Mouse (Mus musculus) MEL (cell line): ENCODE results near the gene Sprr1a. TPM values are rescaled to one million over a fixed set of nuclear protein-coding genes. Genes with fewer than 3 reads are reported as not detected.

Source experiments
- DNase-seq: peaks from one replicate; pipeline ENCODE4 v3.0.0; 2011; ENCODE audit warnings: low read depth, low spot score
- H3K27ac ChIP-seq: 2 replicates; pipeline ENCODE4 v1.5.1; 2012; ENCODE audit warnings: low read depth, mild to moderate bottlenecking, control low read depth, low read length, moderate library complexity; ENCODE audit not compliant: control insufficient read depth
- H3K27me3 ChIP-seq, 2 experiments: fragments of 150-350 bp in 1 of 2; sonication (generic) in 1 of 2; 2 replicates each; pipeline ENCODE4 v1.6.1; 2012; ENCODE audit warnings: low read length in 2 of 2, mild to moderate bottlenecking in 2 of 2, improper control_type of control experiment in 1 of 2, moderate library complexity in 1 of 2; ENCODE audit not compliant: insufficient read depth in 2 of 2, control insufficient read depth in 1 of 2
- H3K36me3 ChIP-seq, 2 experiments: 2 replicates each; pipeline ENCODE4 v1.6.1; 2012 to 2014; ENCODE audit warnings: low read length in 2 of 2, improper control_type of control experiment in 1 of 2, inconsistent platforms in 1 of 2, mild to moderate bottlenecking in 1 of 2; ENCODE audit not compliant: insufficient read depth in 2 of 2, control insufficient read depth in 1 of 2
- H3K4me1 ChIP-seq, 2 experiments: fragments of 150-350 bp in 1 of 2; sonication (generic) in 1 of 2; 2 replicates each; pipeline ENCODE4 v1.6.1; 2012; ENCODE audit warnings: low read length in 2 of 2, improper control_type of control experiment in 1 of 2, mild to moderate bottlenecking in 1 of 2; ENCODE audit not compliant: insufficient read depth in 2 of 2, control insufficient read depth in 1 of 2
- H3K4me3 ChIP-seq, 2 experiments: fragments of 150-350 bp in 1 of 2; sonication (generic) in 1 of 2; 2 replicates each; pipeline ENCODE4 v1.5.1; 2012; ENCODE audit warnings: low read depth in 2 of 2, low read length in 2 of 2, mild to moderate bottlenecking in 2 of 2, moderate library complexity in 2 of 2, control low read depth in 1 of 2, improper control_type of control experiment in 1 of 2; ENCODE audit not compliant: control insufficient read depth in 1 of 2, insufficient read depth in 1 of 2
- H3K79me2 ChIP-seq: 2 replicates; pipeline ENCODE4 v1.6.1; 2012; ENCODE audit warnings: mild to moderate bottlenecking, low read length, moderate library complexity; ENCODE audit not compliant: control insufficient read depth, poor library complexity, insufficient read depth
- H3K9ac ChIP-seq: 2 replicates; pipeline ENCODE4 v1.6.1; 2012; ENCODE audit warnings: low read depth, mild to moderate bottlenecking, control low read depth, low read length, moderate library complexity; ENCODE audit not compliant: control insufficient read depth, poor library complexity, severe bottlenecking
- H3K9me3 ChIP-seq: fragments of 150-350 bp; sonication (generic); replicated peaks from 2 replicates; pipeline ENCODE4 v1.6.1; 2012; ENCODE audit warnings: mild to moderate bottlenecking, low read length, improper control_type of control experiment, moderate library complexity; ENCODE audit not compliant: insufficient read depth
- BHLHE40 ChIP-seq: IDR thresholded peaks from 2 replicates; pipeline ENCODE4 v1.6.1; 2012; ENCODE audit warnings: low read depth, mild to moderate bottlenecking, inconsistent platforms, low read length, improper control_type of control experiment, borderline replicate concordance
- CHD1 ChIP-seq: IDR thresholded peaks from 2 replicates; pipeline ENCODE4 v1.6.1; 2012; ENCODE audit warnings: low read depth, mild to moderate bottlenecking, inconsistent platforms, low read length, improper control_type of control experiment
- CHD2 ChIP-seq: IDR thresholded peaks from 2 replicates; pipeline ENCODE4 v1.6.1; 2011; ENCODE audit warnings: low read length, improper control_type of control experiment
- EP300 ChIP-seq, 2 experiments: IDR thresholded peaks; 2 replicates each; pipeline ENCODE4 v1.6.1; 2011; ENCODE audit warnings: improper control_type of control experiment in 2 of 2, low read length in 2 of 2, low read depth in 1 of 2, mild to moderate bottlenecking in 1 of 2
- ETS1 ChIP-seq: IDR thresholded peaks from 2 replicates; pipeline ENCODE4 v1.6.1; 2012; ENCODE audit warnings: low read depth, mild to moderate bottlenecking, inconsistent platforms, low read length, improper control_type of control experiment, moderate library complexity
- GABPA ChIP-seq: IDR thresholded peaks from 2 replicates; pipeline ENCODE4 v1.6.1; 2012; ENCODE audit warnings: low read depth, mild to moderate bottlenecking, inconsistent platforms, low read length, improper control_type of control experiment, moderate library complexity
- JUND ChIP-seq: IDR thresholded peaks from 2 replicates; pipeline ENCODE4 v1.6.1; 2011; ENCODE audit warnings: low read depth, mild to moderate bottlenecking, improper control_type of control experiment, low read length
- KAT2A ChIP-seq: conservative IDR thresholded peaks from 2 replicates; pipeline ENCODE4 v1.6.1; 2012; ENCODE audit warnings: low read depth, low read length, improper control_type of control experiment, inconsistent platforms
- MEF2A ChIP-seq: IDR thresholded peaks from 2 replicates; pipeline ENCODE4 v1.6.1; 2014; ENCODE audit warnings: low read depth, mild to moderate bottlenecking, inconsistent platforms, low read length, improper control_type of control experiment; ENCODE audit not compliant: poor library complexity, insufficient replicate concordance, severe bottlenecking; ENCODE audit errors: extremely low read depth
- POLR2A ChIP-seq, 2 experiments: IDR thresholded peaks; 2 replicates each; pipeline ENCODE4 v1.6.1; 2011 to 2012; ENCODE audit warnings: low read length in 2 of 2, mild to moderate bottlenecking in 2 of 2, control low read depth in 1 of 2, improper control_type of control experiment in 1 of 2, low read depth in 1 of 2, moderate library complexity in 1 of 2; ENCODE audit not compliant: control insufficient read depth in 1 of 2, insufficient read depth in 1 of 2, poor library complexity in 1 of 2
- SIN3A ChIP-seq: IDR thresholded peaks from 2 replicates; pipeline ENCODE4 v1.6.1; 2012; ENCODE audit warnings: low read length, improper control_type of control experiment, inconsistent platforms
- USF1 ChIP-seq: IDR thresholded peaks from 2 replicates; pipeline ENCODE4 v1.6.1; 2014; ENCODE audit warnings: low read depth, mild to moderate bottlenecking, inconsistent platforms, low read length, improper control_type of control experiment, moderate library complexity
- USF2 ChIP-seq, 2 experiments: IDR thresholded peaks; 2 replicates each; pipeline ENCODE4 v1.6.1; 2011 to 2012; ENCODE audit warnings: improper control_type of control experiment in 2 of 2, low read length in 2 of 2, borderline replicate concordance in 1 of 2, inconsistent platforms in 1 of 2, low read depth in 1 of 2, mild to moderate bottlenecking in 1 of 2; ENCODE audit not compliant: insufficient read depth in 1 of 2
- ZKSCAN1 ChIP-seq: IDR thresholded peaks from 2 replicates; pipeline ENCODE4 v1.6.1; 2012; ENCODE audit warnings: low read depth, mild to moderate bottlenecking, inconsistent platforms, low read length, improper control_type of control experiment, moderate library complexity
- ZMIZ1 ChIP-seq: IDR thresholded peaks from 2 replicates; pipeline ENCODE4 v1.6.1; 2012; ENCODE audit warnings: low read depth, mild to moderate bottlenecking, inconsistent platforms, low read length, improper control_type of control experiment, moderate library complexity
- ZNF384 ChIP-seq: IDR thresholded peaks from 2 replicates; pipeline ENCODE4 v1.6.1; 2012; ENCODE audit warnings: low read depth, mild to moderate bottlenecking, inconsistent platforms, low read length, improper control_type of control experiment
- polyA plus RNA-seq, 2 experiments: library from polyadenylated mRNA; stranded (reverse) in 1 of 2; unstranded in 1 of 2; fragments of >175 nt in 1 of 2; fragments of >200 nt in 1 of 2; gene quantifications; 2 replicates each; pipeline versions ENCODE4 v1.2.1 to v1.2.4; 2012; ENCODE audit warnings: low replicate concordance in 2 of 2, low read depth in 1 of 2; ENCODE audit not compliant: insufficient read length in 2 of 2, insufficient read depth in 1 of 2, missing spikeins in 1 of 2
- total RNA-seq: library from RNA; depleted of rRNA; stranded (reverse); fragments of 300-350 nt; gene quantifications from 2 replicates; pipeline ENCODE4 v1.2.3, GENCODE M21; 2012

Sprr1a gene
- total and polyA plus RNA-seq, 3 experiments: not detected

GRCm38 (mm10) chr3:92467424-92467823 is 18.3 kb downstream of the Sprr1a start:
- H3K4me1 ChIP-seq: no peaks in the 10 kb centered on the region
- no peak overlapping the region for H3K4me3 ChIP-seq
- no peaks in the 10 kb centered on the region for H3K36me3 ChIP-seq
- no peaks in the 10 kb centered on the region for H3K27me3 ChIP-seq
- no peaks in the 10 kb centered on the region for H3K9me3 ChIP-seq
- no peak overlapping the region for H3K27ac ChIP-seq
- no peak overlapping the region for H3K9ac ChIP-seq
- no peak for DNase-seq
- no peak for TF ChIP-seq POLR2A (IDR thresholded peaks at IDR 0.05; ENCODE audit: control insufficient read depth in 1 of 2, insufficient read depth in 1 of 2, low read depth in 1 of 2, low read length in 2 of 2, poor library complexity in 1 of 2)
- H3K79me2 ChIP-seq: no peaks in the 10 kb centered on the region

GRCm38 (mm10) chr3:92466576-92466975 is 19.1 kb downstream of the Sprr1a start:
- no peak for TF ChIP-seq CHD1
- no peak for TF ChIP-seq EP300 (IDR thresholded peaks at IDR 0.05; ENCODE audit: low read depth in 1 of 2, low read length in 2 of 2)
- no peak for TF ChIP-seq BHLHE40
- no peak for TF ChIP-seq USF2 (IDR thresholded peaks at IDR 0.05; ENCODE audit: borderline replicate concordance in 1 of 2, insufficient read depth in 1 of 2, low read depth in 1 of 2, low read length in 2 of 2)
- TF ChIP-seq KAT2A: no peak
- no peak for TF ChIP-seq USF1
- no peak for TF ChIP-seq ZNF384
- no peak for TF ChIP-seq MEF2A
- no peak for TF ChIP-seq ZMIZ1
- no peak for TF ChIP-seq ZKSCAN1
- no peaks in the 10 kb centered on the region for H3K9me3 ChIP-seq
- H3K4me3 ChIP-seq: no peak overlapping the region
- no peaks in the 10 kb centered on the region for H3K36me3 ChIP-seq
- H3K4me1 ChIP-seq: no peaks in the 10 kb centered on the region
- no peak for DNase-seq
- H3K79me2 ChIP-seq: no peaks in the 10 kb centered on the region
- H3K9ac ChIP-seq: no peak overlapping the region
- H3K27ac ChIP-seq: no peak overlapping the region
- no peaks in the 10 kb centered on the region for H3K27me3 ChIP-seq

GRCm38 (mm10) chr3:92458620-92459019 is 27.1 kb downstream of the Sprr1a start, which contains the start of gene Sprr3:
TSS of gene Sprr3 (minus strand) at chr3:92458720.
- DNase-seq: no peak
- Histone ChIP-seq H3K27ac (no peak within 1 kb of the TSS), H3K4me1 (no peaks in the 10 kb centered on the region), H3K27me3 (no peaks in the 10 kb centered on the region), H3K36me3 (no peaks in the 10 kb centered on the region), H3K79me2 (no peaks in the 10 kb centered on the region), H3K4me3 (no peak within 1 kb of the TSS), H3K9ac (no peak within 1 kb of the TSS), H3K9me3 (no peaks in the 10 kb centered on the region)
- TF ChIP-seq USF1 (no peak), CHD2 (no peak), GABPA (no peak), SIN3A (no peak), JUND (no peak), ETS1 (no peak), ZNF384 (no peak), KAT2A (no peak)
